Mouse (Mus musculus) heart, embryonic 13.5 days (tissue): ENCODE measurements at regions not wholly inside any gene's neighbourhood (a gene's known extent, or its start where the extent isn't known, plus 50 kb on each side); places are given as distances from the start of the nearest gene placed in this dataset.
"Not testable (repeated sequence)": the region's sequence is repeated elsewhere in the genome, so short reads cannot be mapped to it uniquely, and the experiment has no call there.

Source experiments
- ATAC-seq: fragments of 200-750 bp; cut with Nextera tagmentation; 2 replicates; pipeline ENCODE4 v1.8.0; 2017; ENCODE audit warnings: moderate TSS enrichment; ENCODE audit not compliant: insufficient number of reproducible peaks, low FRiP score, low TSS enrichment; ENCODE audit errors: extremely low read depth
- H3K27ac ChIP-seq: fragments of 300-500 bp; sonication (generic); replicated peaks from 2 replicates; pipeline ENCODE4 v1.5.1; 2015; ENCODE audit warnings: moderate library complexity, mild to moderate bottlenecking, inconsistent platforms
- H3K27me3 ChIP-seq: fragments of 300-500 bp; sonication (generic); replicated peaks from 2 replicates; pipeline ENCODE4 v1.6.1; 2015; ENCODE audit warnings: mild to moderate bottlenecking, inconsistent platforms
- H3K36me3 ChIP-seq: fragments of 300-500 bp; sonication (generic); 2 replicates; pipeline ENCODE4 v1.6.1; 2015; ENCODE audit warnings: mild to moderate bottlenecking, inconsistent platforms
- H3K4me1 ChIP-seq: fragments of 300-500 bp; sonication (generic); 2 replicates; pipeline ENCODE4 v1.6.1; 2015; ENCODE audit warnings: inconsistent platforms
- H3K4me2 ChIP-seq: fragments of 300-500 bp; sonication (generic); 2 replicates; pipeline ENCODE4 v1.6.1; 2015; ENCODE audit warnings: inconsistent platforms, mild to moderate bottlenecking, moderate library complexity
- H3K4me3 ChIP-seq: fragments of 300-500 bp; sonication (generic); 2 replicates; pipeline ENCODE4 v1.5.1; 2015; ENCODE audit warnings: moderate library complexity, mild to moderate bottlenecking, inconsistent platforms
- H3K9ac ChIP-seq: fragments of 300-500 bp; sonication (generic); 2 replicates; pipeline ENCODE4 v1.6.1; 2015; ENCODE audit warnings: inconsistent platforms, mild to moderate bottlenecking, moderate library complexity
- H3K9me3 ChIP-seq: fragments of 300-500 bp; sonication (generic); 2 replicates; pipeline ENCODE4 v1.6.1; 2016; ENCODE audit warnings: inconsistent platforms
- WGBS: fragments of 180-500 bp; shearing (Covaris S2); methylation state at CpG from one replicate; pipeline ENCODE4 v1.1.7; 2015; ENCODE audit warnings: mixed read lengths; 5-methylcytosine and 5-hydroxymethylcytosine counted together

GRCm38 (mm10) chr13:103613333-103613725 lies 161.1 kb downstream of the Srek1 start:
- H3K27ac ChIP-seq: no peak overlapping the region
- 78% methylated on average over 10 of the region's 10 CpGs for WGBS
- H3K27me3 ChIP-seq: no peaks in the 10 kb centered on the region
- no peak overlapping the region; the same call in 1 of the 2 replicates for H3K4me2 ChIP-seq
- H3K9me3 ChIP-seq: no peaks in the 10 kb centered on the region
- no peak for ATAC-seq
- H3K4me1 ChIP-seq: peaks cover 10% of the 10 kb centered on the region
- no peaks in the 10 kb centered on the region for H3K36me3 ChIP-seq
- H3K9ac ChIP-seq: no peak overlapping the region
- H3K4me3 ChIP-seq: no peak overlapping the region

- Histone ChIP-seq H3K4me2 (peak overlapping the region; percentile 53), H3K9ac (no peak overlapping the region), H3K9me3 (no peaks in the 10 kb centered on the region), H3K4me1 (peaks cover 10% of the 10 kb centered on the region), H3K36me3 (no peaks in the 10 kb centered on the region), H3K27me3 (no peaks in the 10 kb centered on the region), H3K4me3 (no peak overlapping the region; the same call in 1 of the 2 replicates), H3K27ac (no peak overlapping the region)
- 36% methylated on average over 11 of the region's 11 CpGs for WGBS
- no peak for ATAC-seq
These were observed 161.6 kb downstream of the Srek1 start for GRCm38 (mm10) chr13:103612720-103613332.

GRCm38 (mm10) chr13:103602302-103602701 lies 172.1 kb downstream of the Srek1 start:
- H3K27ac ChIP-seq: no peak overlapping the region
- H3K27me3 ChIP-seq: no peaks in the 10 kb centered on the region
- H3K9me3 ChIP-seq: no peaks in the 10 kb centered on the region
- no peak overlapping the region for H3K4me2 ChIP-seq
- H3K4me1 ChIP-seq: no peaks in the 10 kb centered on the region
- ATAC-seq: no peak
- no peaks in the 10 kb centered on the region for H3K36me3 ChIP-seq
- H3K4me3 ChIP-seq: no peak overlapping the region
- no peak overlapping the region for H3K9ac ChIP-seq
- WGBS: 84% methylated on average over 5 of the region's 5 CpGs

- Histone ChIP-seq H3K27me3 (no peaks in the 10 kb centered on the region), H3K4me1 (no peaks in the 10 kb centered on the region), H3K36me3 (no peaks in the 10 kb centered on the region), H3K9me3 (no peaks in the 10 kb centered on the region), H3K27ac (no peak overlapping the region), H3K9ac (no peak overlapping the region), H3K4me3 (no peak overlapping the region), H3K4me2 (no peak overlapping the region)
- no peak for ATAC-seq
- 85% methylated on average over 16 of the region's 16 CpGs for WGBS
These were observed 182.0 kb downstream of the Srek1 start for GRCm38 (mm10) chr13:103592371-103592770.

- no peak for ATAC-seq
- no peaks in the 10 kb centered on the region for H3K36me3 ChIP-seq
- H3K9ac ChIP-seq: no peak overlapping the region
- no peaks in the 10 kb centered on the region for H3K27me3 ChIP-seq
- no peak overlapping the region for H3K4me3 ChIP-seq
- H3K9me3 ChIP-seq: no peaks in the 10 kb centered on the region
- H3K4me1 ChIP-seq: no peaks in the 10 kb centered on the region
- H3K4me2 ChIP-seq: no peak overlapping the region
- WGBS: 74% methylated on average over 6 of the region's 6 CpGs
- H3K27ac ChIP-seq: no peak overlapping the region
These were observed 182.5 kb downstream of the Srek1 start for GRCm38 (mm10) chr13:103591874-103592273.

GRCm38 (mm10) chr13:103591381-103591780 lies 183.0 kb downstream of the Srek1 start:
- H3K9me3 ChIP-seq, H3K36me3 ChIP-seq, H3K4me1 ChIP-seq, H3K4me2 ChIP-seq, ATAC-seq, H3K9ac ChIP-seq, H3K27ac ChIP-seq, H3K27me3 ChIP-seq, H3K4me3 ChIP-seq: not testable (repeated sequence)
- WGBS: 52% methylated on average over 7 of the region's 7 CpGs

GRCm38 (mm10) chr13:103589646-103590045 lies 184.8 kb downstream of the Srek1 start:
- no peaks in the 10 kb centered on the region for H3K9me3 ChIP-seq
- H3K27me3 ChIP-seq: no peaks in the 10 kb centered on the region
- no peak overlapping the region for H3K27ac ChIP-seq
- 80% methylated on average over 5 of the region's 5 CpGs for WGBS
- H3K4me1 ChIP-seq: no peaks in the 10 kb centered on the region
- no peak overlapping the region for H3K4me2 ChIP-seq
- H3K4me3 ChIP-seq: no peak overlapping the region
- no peak for ATAC-seq
- H3K9ac ChIP-seq: no peak overlapping the region
- H3K36me3 ChIP-seq: no peaks in the 10 kb centered on the region

GRCm38 (mm10) chr13:103576856-103577255 lies 197.6 kb downstream of the Srek1 start:
- H3K4me3 ChIP-seq: no peak overlapping the region
- ATAC-seq: no peak
- no peaks in the 10 kb centered on the region for H3K4me1 ChIP-seq
- H3K36me3 ChIP-seq: no peaks in the 10 kb centered on the region
- H3K9ac ChIP-seq: no peak overlapping the region
- H3K27me3 ChIP-seq: no peaks in the 10 kb centered on the region
- H3K4me2 ChIP-seq: no peak overlapping the region
- 60% methylated on average over 4 of the region's 4 CpGs for WGBS
- no peaks in the 10 kb centered on the region for H3K9me3 ChIP-seq
- no peak overlapping the region for H3K27ac ChIP-seq

- Histone ChIP-seq H3K9ac (no peak overlapping the region), H3K27me3 (no peaks in the 10 kb centered on the region), H3K27ac (no peak overlapping the region), H3K4me2 (no peak overlapping the region), H3K4me1 (peaks cover 10% of the 10 kb centered on the region), H3K4me3 (no peak overlapping the region), H3K9me3 (no peaks in the 10 kb centered on the region), H3K36me3 (no peaks in the 10 kb centered on the region)
- 61% methylated on average over 8 of the region's 8 CpGs for WGBS
- ATAC-seq: no peak
These were observed 209.7 kb downstream of the Srek1 start for GRCm38 (mm10) chr13:103564715-103565114.

- 82% methylated on average over 26 of the region's 26 CpGs for WGBS
- Histone ChIP-seq H3K4me2 (no peak overlapping the region), H3K9ac (no peak overlapping the region), H3K4me3 (no peak overlapping the region), H3K9me3 (no peaks in the 10 kb centered on the region), H3K27ac (no peak overlapping the region), H3K4me1 (peaks cover 10% of the 10 kb centered on the region), H3K36me3 (no peaks in the 10 kb centered on the region), H3K27me3 (no peaks in the 10 kb centered on the region)
- no peak for ATAC-seq
These were observed 212.4 kb downstream of the Srek1 start for GRCm38 (mm10) chr13:103561795-103562705.

- Histone ChIP-seq H3K27me3 (no peaks in the 10 kb centered on the region), H3K27ac (no peak overlapping the region), H3K4me1 (no peaks in the 10 kb centered on the region), H3K36me3 (no peaks in the 10 kb centered on the region), H3K4me3 (no peak overlapping the region), H3K4me2 (no peak overlapping the region), H3K9ac (no peak overlapping the region), H3K9me3 (no peaks in the 10 kb centered on the region)
- WGBS: 63% methylated on average over 3 of the region's 3 CpGs
- no peak for ATAC-seq
These were observed 215.5 kb downstream of the Srek1 start for GRCm38 (mm10) chr13:103558915-103559314.

GRCm38 (mm10) chr13:103539577-103539976 lies 205.3 kb upstream of the Mast4 start:
- Histone ChIP-seq H3K27me3 (no peaks in the 10 kb centered on the region), H3K4me3 (no peak overlapping the region), H3K27ac (no peak overlapping the region), H3K36me3 (no peaks in the 10 kb centered on the region), H3K9ac (no peak overlapping the region), H3K4me2 (no peak overlapping the region), H3K4me1 (no peaks in the 10 kb centered on the region), H3K9me3 (no peaks in the 10 kb centered on the region)
- 78% methylated on average over 10 of the region's 10 CpGs for WGBS
- ATAC-seq: no peak
